In genomic region chr10:122728172-122728571, GRCm38 (mm10) we compare ENCODE assay signal across 24 mouse cellular contexts. TPM values are rescaled to one million over a fixed set of nuclear protein-coding genes. Genes with fewer than 3 reads are reported as not detected.
A peak's percentile ranks its signal among the peaks of the same experiment; 100 is the strongest.
DNase-seq lines count a peak whose midpoint lies in the region; ATAC-seq lines count a peak whose summit lies in the region.
"Had no signal": no experiment of that assay in that cellular context is flagged by ENCODE, and none has a peak within 500 bp of the region (broad histone marks: within the 10 kb centered on the region; RNA-seq: fewer than 3 reads in every experiment).

No protein-coding gene starts in this region.

- no peaks in the 10 kb centered on the region for H3K27me3 ChIP-seq in forebrain, embryonic 10.5 days (ENCODE audit: poor library complexity, severe bottlenecking)
- H3K27me3 ChIP-seq: embryonic facial prominence, embryonic 13.5 days; forebrain, embryonic 13.5 days; hindbrain, embryonic 13.5 days had no signal

- peak; percentile 22; the same call in 1 of the 2 replicates for ATAC-seq in frontal cortex, adult (ENCODE audit: low TSS enrichment)
- ATAC-seq in activated CD4-positive, CD25-positive, alpha-beta regulatory T cell, adult 4 months, result peak; percentile 60
- ATAC-seq in inflammation-experienced regulatory T-cells, adult 6 months, result peak; percentile 60
- ATAC-seq: forebrain, embryonic 13.5 days; forebrain, embryonic 16.5 days; hindbrain, embryonic 16.5 days; intestine, postnatal 0 days had no signal

- H3K9me3 ChIP-seq in forebrain, embryonic 10.5 days, result no peaks in the 10 kb centered on the region
- H3K9me3 ChIP-seq: embryonic facial prominence, embryonic 10.5 days; embryonic facial prominence, embryonic 13.5 days; forebrain, embryonic 13.5 days; hindbrain, embryonic 13.5 days had no signal

- H3K4me3 ChIP-seq in forebrain, embryonic 10.5 days, result no peak overlapping the region
- H3K4me3 ChIP-seq: embryonic facial prominence, embryonic 10.5 days; embryonic facial prominence, embryonic 13.5 days; erythroblast, embryonic 14.5 days; forebrain, embryonic 13.5 days; hindbrain, embryonic 13.5 days had no signal

- WGBS in forebrain, embryonic 10.5 days, result 94% methylated on average over 2 of the region's 2 CpGs

- no peak overlapping the region for H3K27ac ChIP-seq in forebrain, embryonic 10.5 days
- H3K27ac ChIP-seq: embryonic facial prominence, embryonic 10.5 days; embryonic facial prominence, embryonic 13.5 days; forebrain, embryonic 13.5 days; hindbrain, embryonic 13.5 days had no signal

- no peaks in the 10 kb centered on the region for H3K36me3 ChIP-seq in forebrain, embryonic 10.5 days (replicated peaks)
- H3K36me3 ChIP-seq: embryonic facial prominence, embryonic 10.5 days; embryonic facial prominence, embryonic 13.5 days; hindbrain, embryonic 13.5 days had no signal

- H3K4me1 ChIP-seq in forebrain, embryonic 10.5 days, result no peaks in the 10 kb centered on the region
- H3K4me1 ChIP-seq: embryonic facial prominence, embryonic 10.5 days; embryonic facial prominence, embryonic 13.5 days; forebrain, embryonic 13.5 days; hindbrain, embryonic 13.5 days had no signal

- DNase-seq in frontal cortex, postnatal 14 days (ENCODE audit: low spot score in 2 of 2), result no peak
- no peak for DNase-seq in forebrain, embryonic 10.5 days (ENCODE audit: extremely low spot score, low spot score)
- no peak for DNase-seq in left cerebral cortex, adult 11 months (ENCODE audit: low spot score)
- DNase-seq: adrenal gland, postnatal 10 days; adrenal gland, postnatal 36 days; cerebellum, adult 11 months; cerebellum, adult 2 months; cerebellum, adult 9-11 months; cerebellum, postnatal 25 days; embryo, embryonic 11 days; gastrocnemius, postnatal 25 days; heart, adult 18-20 months; kidney, adult 2 months had no signal

RNA-seq across cellular contexts. Expression of gene Ppm1h, which starts 49.6 kb away (rescaled TPM):
- 10 to 100 TPM; 37.4 to 45.1 TPM for polyA plus RNA-seq in activated CD4-positive, CD25-positive, alpha-beta regulatory T cell, adult 4 months (2017; shearing (Covaris generic))
- polyA plus RNA-seq in inflammation-experienced regulatory T-cells, adult 6 months (2017; shearing (Covaris generic)), result 10 to 100 TPM; 37.7 to 55.1 (median 44.0) TPM
- polyA plus RNA-seq in forebrain, embryonic 10.5 days (2016; fragmentation: Nextera tagmentation; extraction: Ambion mirVana), result 2.7 and 3.7 TPM in 2 replicates
- polyA plus RNA-seq: erythroblast, embryonic 14.5 days had no signal
